Mouse (Mus musculus) erythroblast, embryonic 14.5 days (primary cell): ENCODE results near the gene Kcna3.

Source experiments
- GATA1 ChIP-seq: IDR thresholded peaks from 2 replicates; pipeline ENCODE4 v1.6.1; 2012; ENCODE audit warnings: low read length, inconsistent platforms, mixed read lengths
- TAL1 ChIP-seq: IDR thresholded peaks from 3 replicates; pipeline ENCODE4 v1.6.1; 2012; ENCODE audit warnings: low read length, inconsistent platforms, mixed read lengths

DNA sequence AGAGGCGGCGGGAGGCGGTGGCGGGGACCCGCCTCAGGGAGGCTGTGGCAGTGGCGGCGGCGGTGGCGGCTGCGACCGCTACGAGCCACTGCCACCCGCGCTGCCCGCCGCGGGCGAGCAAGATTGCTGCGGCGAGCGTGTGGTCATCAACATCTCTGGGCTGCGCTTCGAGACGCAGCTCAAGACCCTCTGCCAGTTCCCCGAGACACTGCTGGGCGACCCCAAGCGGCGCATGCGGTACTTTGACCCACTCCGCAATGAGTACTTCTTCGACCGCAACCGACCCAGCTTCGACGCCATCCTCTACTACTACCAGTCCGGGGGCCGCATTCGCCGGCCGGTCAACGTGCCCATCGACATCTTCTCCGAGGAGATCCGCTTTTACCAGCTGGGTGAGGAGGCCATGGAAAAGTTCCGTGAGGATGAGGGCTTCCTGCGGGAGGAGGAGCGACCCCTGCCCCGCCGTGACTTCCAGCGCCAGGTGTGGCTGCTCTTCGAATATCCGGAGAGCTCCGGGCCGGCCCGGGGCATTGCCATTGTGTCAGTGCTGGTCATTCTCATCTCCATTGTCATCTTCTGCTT, 580 bp downstream of the Kcna3 start:
- TF ChIP-seq TAL1 (no peak), GATA1 (no peak)
